Mouse (Mus musculus): Measurements from ENCODE around the gene Cd247.
A peak's percentile ranks its signal among the peaks of the same experiment; 100 is the strongest.

Gene Cd247

DNA sequence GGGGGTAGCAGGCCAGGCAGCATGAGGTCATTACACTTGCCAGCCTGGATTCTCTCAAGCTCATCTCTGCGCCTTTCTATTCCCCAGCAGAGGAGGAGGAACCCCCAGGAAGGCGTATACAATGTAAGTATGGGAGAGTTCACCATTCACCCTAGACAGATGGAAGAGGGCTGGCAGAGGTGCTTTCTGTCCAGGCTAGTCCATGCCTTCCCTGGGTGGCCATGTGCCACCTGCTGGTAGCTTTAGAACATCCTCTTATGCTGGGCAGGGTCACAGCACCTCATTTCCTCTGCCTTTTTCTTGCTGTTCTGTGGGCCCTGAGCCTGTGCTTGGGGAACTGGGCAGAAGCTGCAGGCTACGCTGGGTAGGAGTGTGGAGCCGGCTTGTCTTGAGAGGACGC is 69.9 kb downstream of the Cd247 start:
- peak; percentile 17 for DNase-seq

GRCm38 (mm10) chr1:165860373-165861234 is 72.1 kb downstream of the Cd247 start:
- DNase-seq = no peak

- DNase-seq = no peak
Measured at GRCm38 (mm10) chr1:165861235-165861609, 72.7 kb downstream of the Cd247 start.

- no peak for DNase-seq
Measured at GRCm38 (mm10) chr1:165862059-165862458, 73.6 kb downstream of the Cd247 start.

DNA sequence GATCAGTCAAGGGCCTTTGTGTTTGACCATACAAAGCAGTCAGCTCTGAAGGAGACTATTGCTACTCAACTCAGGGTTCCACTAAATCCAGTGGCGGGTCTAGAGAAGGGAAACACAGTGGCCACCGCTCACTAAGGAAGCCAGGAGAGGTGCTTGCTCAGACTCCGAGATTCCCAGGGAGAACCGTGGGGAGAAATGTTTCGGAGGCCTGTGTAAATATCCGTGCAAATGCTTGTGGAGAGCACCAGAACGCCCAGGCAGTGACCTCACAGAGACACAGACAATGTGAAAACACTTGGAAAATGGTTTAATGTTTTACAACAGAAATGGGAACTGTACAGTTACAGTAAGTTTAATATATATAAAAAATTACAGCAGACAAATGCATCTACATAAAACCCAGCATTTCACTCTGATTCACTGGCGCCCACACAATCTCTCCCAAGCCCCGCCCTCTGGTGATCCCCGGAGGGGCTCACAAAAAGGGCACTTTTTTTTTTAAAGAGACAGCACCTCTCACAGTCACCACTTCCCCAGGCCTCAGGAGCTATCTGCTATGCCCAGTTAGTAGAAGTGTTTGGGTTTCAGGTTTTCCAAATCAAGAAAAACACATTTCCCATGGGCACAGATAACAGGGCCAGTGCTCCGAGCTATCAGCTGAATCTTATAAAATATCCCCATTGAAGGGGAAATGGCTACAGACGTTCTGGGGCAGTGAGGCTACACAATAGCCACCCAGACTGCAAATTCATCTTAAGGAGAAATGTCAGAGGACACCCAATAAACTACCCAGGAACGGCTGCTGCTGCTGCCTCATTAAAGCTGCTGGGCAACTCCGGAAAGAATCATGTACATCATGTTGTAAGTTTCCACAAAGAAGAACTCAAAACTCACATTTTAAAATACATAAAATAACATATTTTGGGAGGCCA is 76.6 kb downstream of the Cd247 start:
- DNase-seq = no peak

DNA sequence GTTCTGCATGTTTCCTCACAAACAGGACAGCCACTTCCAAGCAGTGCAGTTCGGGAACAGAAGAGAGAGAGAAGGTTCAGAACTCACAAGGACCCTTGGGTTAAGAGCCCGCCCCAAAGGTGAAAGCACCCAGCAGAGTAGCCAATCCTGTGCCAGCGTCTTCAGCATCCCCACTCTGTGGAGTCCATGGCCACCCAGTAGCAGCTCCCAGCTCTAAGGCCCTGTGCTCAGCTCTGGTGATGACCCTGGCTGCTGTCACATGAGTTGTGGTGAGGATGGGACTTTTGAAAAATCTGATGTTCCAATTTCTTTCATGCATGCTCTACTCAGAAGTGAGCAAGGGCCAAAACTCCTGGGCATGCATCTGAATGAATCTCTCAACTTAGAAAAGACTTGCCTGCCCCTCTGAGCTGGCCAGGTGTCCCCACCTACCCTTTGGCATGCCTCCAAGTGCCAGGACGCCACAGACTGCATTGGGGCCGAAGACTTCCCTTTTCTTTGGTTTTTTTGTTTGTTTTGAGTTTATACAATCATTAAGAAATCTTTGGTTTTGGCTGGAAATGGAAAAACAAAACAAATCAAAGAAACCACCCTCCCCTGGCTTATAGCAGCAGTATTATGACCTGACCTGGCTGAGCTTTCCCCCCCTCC is 78.3 kb downstream of the Cd247 start:
- no peak for DNase-seq

DNA sequence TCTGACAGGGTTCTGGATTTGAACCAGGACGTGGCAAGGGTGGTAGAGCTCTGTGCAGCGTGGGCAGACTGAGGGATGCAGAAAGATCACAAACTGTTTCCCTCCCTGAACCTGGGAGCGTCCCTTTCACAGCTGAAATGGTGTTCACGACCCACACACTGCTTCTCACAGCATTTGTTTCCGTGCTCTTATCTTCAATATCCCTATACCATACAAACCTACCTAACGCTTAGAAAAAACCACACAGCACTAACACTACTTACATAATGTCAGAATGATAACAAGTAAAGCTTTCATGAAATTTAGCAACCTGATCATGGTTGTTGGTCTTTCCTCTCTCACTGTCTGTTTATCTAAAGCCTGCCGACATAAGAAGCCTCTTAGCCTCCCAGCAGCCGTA is 80.2 kb downstream of the Cd247 start:
- DNase-seq = no peak

GRCm38 (mm10) chr1:165874645-165875044 is 86.2 kb downstream of the Cd247 start:
- no peak for DNase-seq

DNA sequence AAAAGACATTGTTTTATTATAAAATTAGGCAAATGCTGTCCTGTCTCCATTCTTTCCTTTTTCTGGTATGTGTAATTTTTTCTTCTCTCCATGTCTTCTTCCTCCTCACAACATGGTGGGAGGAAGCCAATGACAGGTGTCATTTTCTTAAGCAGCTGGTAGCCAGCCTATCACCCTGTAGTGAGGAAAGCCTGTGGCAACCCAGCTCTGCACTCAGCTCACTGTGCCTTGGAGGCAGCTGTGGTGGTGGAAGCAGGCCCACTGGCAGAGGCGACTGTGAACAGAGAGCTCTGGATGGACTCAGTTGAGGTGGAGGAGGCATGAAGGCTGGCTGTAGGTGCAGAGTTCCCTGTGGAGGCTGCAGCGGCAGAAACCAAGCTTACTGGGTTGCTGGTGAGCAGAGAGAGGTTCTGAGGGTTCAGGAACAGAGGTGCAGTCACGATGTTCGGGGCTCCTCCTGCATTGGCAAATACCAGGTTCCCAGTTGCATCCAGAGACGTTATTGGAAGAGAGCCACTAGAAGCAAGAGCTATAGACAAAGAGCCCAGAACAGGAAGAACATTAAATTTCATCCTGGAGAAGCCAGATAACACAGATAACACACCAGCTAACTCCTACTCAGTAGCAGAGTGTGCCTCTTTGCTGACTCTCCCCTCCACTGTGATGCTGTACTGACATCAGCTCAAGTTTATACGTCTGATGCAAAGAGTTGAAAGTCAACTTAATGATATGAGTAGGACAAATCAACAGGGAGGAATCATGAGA is 87.2 kb downstream of the Cd247 start:
- no peak for DNase-seq

- no peak for DNase-seq
Measured at GRCm38 (mm10) chr1:165878751-165879150, 90.3 kb downstream of the Cd247 start.

- DNase-seq = no peak
Measured at GRCm38 (mm10) chr1:165882146-165882900, 93.8 kb downstream of the Cd247 start.

GRCm38 (mm10) chr1:165891686-165892085 is 103.2 kb downstream of the Cd247 start:
- DNase-seq = no peak

- no peak for DNase-seq
Measured at GRCm38 (mm10) chr1:165903596-165903995, 115.1 kb downstream of the Cd247 start.

DNA sequence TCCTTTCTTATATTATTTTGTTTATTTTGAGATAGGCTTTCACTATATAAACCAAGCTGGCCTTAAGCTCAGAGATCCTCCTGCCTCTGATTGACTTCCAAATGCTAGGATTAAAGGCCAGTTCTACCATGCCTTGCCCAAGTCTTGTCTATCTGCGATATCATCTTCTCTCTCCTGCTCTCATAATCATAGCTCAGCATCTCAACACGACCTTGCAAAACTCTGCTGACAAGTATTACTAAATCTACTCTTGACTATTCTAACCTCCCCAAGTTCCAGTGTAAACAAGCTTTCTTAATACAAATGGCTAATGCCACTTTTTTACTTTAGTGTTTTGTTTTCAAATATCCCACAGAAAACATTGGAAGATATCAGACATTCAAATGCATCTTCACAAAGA is 119.7 kb downstream of the Cd247 start:
- no peak for DNase-seq

- no peak for DNase-seq
Measured at GRCm38 (mm10) chr1:165908806-165909205, 120.3 kb downstream of the Cd247 start.

DNA sequence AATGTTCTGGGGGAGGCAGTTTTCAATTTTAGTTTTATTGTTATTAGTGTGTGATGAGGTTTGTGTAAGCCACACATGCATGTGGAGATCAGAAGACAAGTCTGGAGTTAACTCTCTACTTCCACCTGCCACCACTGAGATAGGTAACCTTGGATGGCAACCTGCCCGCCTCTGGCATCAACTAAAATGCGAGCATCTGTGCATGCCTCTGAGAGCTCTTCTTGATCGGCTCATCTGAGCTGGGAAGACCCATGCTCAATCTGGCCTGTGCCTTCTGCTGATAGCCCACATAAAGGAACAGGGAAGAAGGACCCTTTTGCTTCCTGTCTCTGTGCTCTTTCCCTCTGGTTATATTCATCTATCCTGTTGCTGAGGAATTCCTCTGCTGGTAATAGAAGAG is 121.0 kb downstream of the Cd247 start:
- no peak for DNase-seq

DNA sequence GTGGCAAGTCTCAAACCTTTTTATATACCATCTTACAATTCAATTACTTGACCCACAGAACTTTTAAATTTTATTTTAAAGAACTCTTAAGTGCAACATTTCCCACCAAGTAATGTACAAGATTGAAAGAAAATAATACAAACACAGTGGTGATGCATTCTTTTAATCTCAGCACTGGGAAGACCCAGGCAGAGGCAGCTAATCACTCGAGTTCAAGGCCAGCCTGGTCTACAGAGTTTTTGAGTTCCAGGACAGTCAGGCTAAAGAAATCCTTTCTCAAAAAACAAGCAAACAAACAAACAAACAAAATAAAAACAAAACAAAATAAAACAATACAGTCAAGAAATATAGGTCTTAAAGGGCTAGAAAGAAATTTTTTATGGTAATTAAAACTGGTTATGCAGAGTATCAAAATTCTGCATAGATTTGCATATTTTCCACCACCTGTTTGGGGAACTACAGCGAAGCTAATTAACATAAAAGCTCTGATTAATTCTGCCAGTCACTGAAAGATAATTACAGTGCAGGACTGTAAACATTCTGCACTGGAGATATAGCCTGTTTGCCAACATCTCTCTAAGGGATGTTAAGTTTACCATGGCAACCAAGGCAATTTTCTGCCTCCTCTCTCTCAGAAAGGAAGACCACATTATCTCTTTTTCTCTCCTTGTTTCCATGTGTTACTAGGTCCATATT is 125.4 kb downstream of the Cd247 start:
- DNase-seq = no peak

- DNase-seq = no peak
Measured at GRCm38 (mm10) chr1:165914416-165914801, 125.9 kb downstream of the Cd247 start.

- DNase-seq = no peak
Measured at GRCm38 (mm10) chr1:165921026-165921425, 132.5 kb downstream of the Cd247 start.

- DNase-seq = no peak
Measured at GRCm38 (mm10) chr1:165922488-165922887, 134.0 kb downstream of the Cd247 start.

- DNase-seq = no peak
Measured at GRCm38 (mm10) chr1:165925207-165925606, 136.7 kb downstream of the Cd247 start.
